Mouse (Mus musculus): ENCODE data around the gene Abcb8. TPM values are rescaled to one million over a fixed set of nuclear protein-coding genes. Genes with fewer than 3 reads are reported as not detected.

Abcb8 gene
- 32.5 and 34.1 TPM in 2 replicates for polyA plus RNA-seq (2014; fragmentation: Nextera tagmentation; extraction: Ambion mirVana)

- peak within 1 kb of the TSS; percentile 45 for H3K4me2 ChIP-seq
- peaks cover 7% of the 10 kb centered on the region; the same call in 1 of the 2 replicates for H3K27me3 ChIP-seq (ENCODE audit: control insufficient read depth, insufficient read depth, low read length)
- no peaks in the 10 kb centered on the region for H3K9me3 ChIP-seq (ENCODE audit: control insufficient read depth, low read length)
- peak within 1 kb of the TSS; percentile 66 for H3K9ac ChIP-seq (ENCODE audit: low read length)
- no peaks in the 10 kb centered on the region for H3K36me3 ChIP-seq (ENCODE audit: control insufficient read depth, insufficient read depth, low read length)
- WGBS: 20% methylated on average over 7 of the region's 7 CpGs
- DNase-seq (ENCODE audit: low spot score, missing footprints) (peak; percentile 95), ATAC-seq (ENCODE audit: low FRiP score) (no peak)
- H3K27ac ChIP-seq (ENCODE audit: low read depth, low read length): peak within 1 kb of the TSS; percentile 22; the same call in 1 of the 2 replicates
- H3K4me1 ChIP-seq (ENCODE audit: control insufficient read depth, insufficient read depth, low read length): peaks cover 8% of the 10 kb centered on the region; the same call in 1 of the 2 replicates
- peak within 1 kb of the TSS; percentile 55 for H3K4me3 ChIP-seq (ENCODE audit: low read depth, low read length)
Measured at GRCm38 (mm10) chr5:24393392-24393997, at the start of gene Abcb8. Gene Abcb8 (plus strand): TSS chr5:24393663.

- ATAC-seq (ENCODE audit: low FRiP score): peak; percentile 79
- peaks cover 45% of the 10 kb centered on the region for H3K4me1 ChIP-seq (ENCODE audit: control insufficient read depth, insufficient read depth, low read length)
- DNase-seq (ENCODE audit: low spot score, missing footprints): peak; percentile 98
- peak overlapping the region; percentile 54 for H3K9ac ChIP-seq (ENCODE audit: low read length)
- H3K27me3 ChIP-seq (ENCODE audit: control insufficient read depth, insufficient read depth, low read length): peaks cover 4% of the 10 kb centered on the region; the same call in 1 of the 2 replicates
- peak overlapping the region; percentile 28; the same call in 1 of the 2 replicates for H3K4me2 ChIP-seq
- H3K27ac ChIP-seq (ENCODE audit: low read depth, low read length): peak overlapping the region; percentile 95
- no peaks in the 10 kb centered on the region for H3K36me3 ChIP-seq (ENCODE audit: control insufficient read depth, insufficient read depth, low read length)
- H3K9me3 ChIP-seq (ENCODE audit: control insufficient read depth, low read length): no peaks in the 10 kb centered on the region
- no peak overlapping the region for H3K4me3 ChIP-seq (ENCODE audit: low read depth, low read length)
- 3% methylated on average over 2 of the region's 2 CpGs for WGBS
Measured at GRCm38 (mm10) chr5:24343977-24344436, 49.5 kb upstream of the Abcb8 start.

DNA sequence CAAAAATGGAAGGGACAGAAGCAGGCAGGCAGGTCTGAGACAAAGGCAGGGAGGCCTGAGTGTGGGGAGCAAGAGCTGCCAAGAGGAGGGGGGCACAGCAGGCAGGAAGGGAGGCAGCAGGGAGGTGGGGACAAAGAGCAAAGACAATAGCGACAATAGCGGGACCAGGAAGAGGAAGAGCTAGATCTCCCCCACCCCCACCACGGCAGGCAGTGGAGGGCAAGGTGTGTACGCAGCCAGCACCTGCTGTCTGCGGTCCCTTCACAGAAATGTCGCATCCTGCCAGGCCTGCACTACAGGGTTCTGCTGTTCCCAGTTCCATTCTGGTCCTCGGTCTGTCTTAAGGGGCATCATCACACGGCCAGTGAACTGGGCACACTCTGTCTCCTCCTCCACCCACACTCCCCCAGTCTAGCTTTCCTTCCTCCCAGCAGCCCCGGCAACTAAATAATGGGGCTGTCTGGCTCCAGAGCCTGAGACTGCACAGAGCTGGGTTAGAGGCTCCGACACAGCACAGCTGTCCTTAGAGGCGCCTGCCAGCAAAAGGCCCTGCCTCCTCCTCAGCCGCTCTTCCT is 48.9 kb upstream of the Abcb8 start:
- H3K9ac ChIP-seq (ENCODE audit: low read length): peak overlapping the region; percentile 54
- H3K27me3 ChIP-seq (ENCODE audit: control insufficient read depth, insufficient read depth, low read length): peaks cover 8% of the 10 kb centered on the region; the same call in 1 of the 2 replicates
- peak overlapping the region; percentile 95 for H3K27ac ChIP-seq (ENCODE audit: low read depth, low read length)
- ATAC-seq (ENCODE audit: low FRiP score) (peak; percentile 52), DNase-seq (ENCODE audit: low spot score, missing footprints) (peak; percentile 89)
- no peaks in the 10 kb centered on the region for H3K9me3 ChIP-seq (ENCODE audit: control insufficient read depth, low read length)
- no peaks in the 10 kb centered on the region for H3K36me3 ChIP-seq (ENCODE audit: control insufficient read depth, insufficient read depth, low read length)
- 3% methylated on average over 12 of the region's 12 CpGs for WGBS
- H3K4me3 ChIP-seq (ENCODE audit: low read depth, low read length): no peak overlapping the region
- peak overlapping the region; percentile 28 for H3K4me2 ChIP-seq
- peaks cover 45% of the 10 kb centered on the region for H3K4me1 ChIP-seq (ENCODE audit: control insufficient read depth, insufficient read depth, low read length)

GRCm38 (mm10) chr5:24346313-24346712 is 47.1 kb upstream of the Abcb8 start:
- peaks cover 19% of the 10 kb centered on the region for H3K27me3 ChIP-seq (ENCODE audit: control insufficient read depth, insufficient read depth, low read length)
- peaks cover 53% of the 10 kb centered on the region for H3K4me1 ChIP-seq (ENCODE audit: control insufficient read depth, insufficient read depth, low read length)
- DNase-seq (ENCODE audit: low spot score, missing footprints): no peak
- H3K4me2 ChIP-seq: no peak overlapping the region
- WGBS: 89% methylated on average over 7 of the region's 7 CpGs
- no peaks in the 10 kb centered on the region for H3K9me3 ChIP-seq (ENCODE audit: control insufficient read depth, low read length)
- no peaks in the 10 kb centered on the region for H3K36me3 ChIP-seq (ENCODE audit: control insufficient read depth, insufficient read depth, low read length)
- ATAC-seq (ENCODE audit: low FRiP score): no peak
- no peak overlapping the region for H3K27ac ChIP-seq (ENCODE audit: low read depth, low read length)
- H3K9ac ChIP-seq (ENCODE audit: low read length): no peak overlapping the region
- H3K4me3 ChIP-seq (ENCODE audit: low read depth, low read length): no peak overlapping the region

DNA sequence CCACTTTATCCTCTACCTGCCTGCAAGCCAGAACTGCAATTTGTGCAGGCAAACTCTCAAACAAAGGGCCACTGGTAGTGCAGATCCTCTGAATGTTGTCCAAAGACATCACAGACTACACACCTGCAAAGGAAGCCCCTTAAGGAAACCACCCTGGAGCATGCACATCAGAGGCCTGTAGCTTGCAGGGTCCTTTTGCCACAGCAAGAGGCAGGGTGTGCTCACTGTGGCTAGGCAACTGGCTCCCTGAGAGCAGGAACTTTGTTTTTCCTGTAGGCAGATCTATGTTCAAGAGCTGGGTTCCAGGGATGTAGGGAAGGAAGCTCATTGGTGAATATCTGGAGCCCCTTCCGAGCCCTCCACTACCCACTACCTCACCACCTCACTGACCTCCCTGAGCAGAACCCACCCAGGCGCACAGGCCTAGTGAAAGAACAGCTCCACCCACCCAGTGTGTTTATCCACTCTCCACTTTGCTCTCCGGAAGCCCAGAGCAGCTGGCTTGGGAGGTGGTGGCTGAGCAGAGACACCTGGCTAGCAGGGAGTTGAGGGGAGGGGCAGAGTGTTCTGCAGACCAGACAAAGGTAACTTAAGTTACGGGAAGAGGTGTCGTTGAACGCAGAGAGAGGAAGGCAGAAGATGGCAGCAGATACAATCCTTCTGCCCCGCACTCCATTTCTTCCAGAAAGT is 46.1 kb upstream of the Abcb8 start:
- WGBS: 66% methylated on average over 7 of the region's 7 CpGs
- no peak for DNase-seq (ENCODE audit: low spot score, missing footprints)
- Histone ChIP-seq H3K4me1 (ENCODE audit: control insufficient read depth, insufficient read depth, low read length) (peaks cover 53% of the 10 kb centered on the region), H3K9me3 (ENCODE audit: control insufficient read depth, low read length) (no peaks in the 10 kb centered on the region), H3K27ac (ENCODE audit: low read depth, low read length) (no peak overlapping the region), H3K36me3 (ENCODE audit: control insufficient read depth, insufficient read depth, low read length) (no peaks in the 10 kb centered on the region), H3K4me3 (ENCODE audit: low read depth, low read length) (no peak overlapping the region), H3K9ac (ENCODE audit: low read length) (no peak overlapping the region), H3K27me3 (ENCODE audit: control insufficient read depth, insufficient read depth, low read length) (peaks cover 19% of the 10 kb centered on the region), H3K4me2 (peak overlapping the region; percentile 73)
- ATAC-seq (ENCODE audit: low FRiP score): no peak

DNA sequence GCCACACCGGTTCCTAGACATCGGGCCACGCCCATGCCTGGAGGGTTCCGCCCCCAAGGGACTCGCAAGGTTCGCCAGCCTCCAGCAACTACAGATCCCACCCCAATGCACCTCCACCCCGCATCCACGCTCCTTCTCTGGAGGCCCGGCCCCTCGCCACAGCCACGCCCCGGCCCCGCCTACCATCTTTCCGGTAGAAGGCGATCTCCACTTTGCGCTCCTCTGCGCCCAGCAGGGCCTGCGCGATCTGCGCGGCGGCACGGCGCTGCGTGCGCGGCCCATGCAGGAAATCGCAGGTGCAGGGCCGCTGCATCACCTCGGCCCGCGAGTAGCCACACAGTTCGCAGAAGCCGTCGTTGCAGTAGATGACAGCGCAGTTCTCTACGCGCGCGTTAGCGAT is 45.3 kb upstream of the Abcb8 start:
- Histone ChIP-seq H3K27me3 (ENCODE audit: control insufficient read depth, insufficient read depth, low read length) (peaks cover 19% of the 10 kb centered on the region), H3K4me1 (ENCODE audit: control insufficient read depth, insufficient read depth, low read length) (peaks cover 53% of the 10 kb centered on the region), H3K27ac (ENCODE audit: low read depth, low read length) (no peak overlapping the region), H3K36me3 (ENCODE audit: control insufficient read depth, insufficient read depth, low read length) (no peaks in the 10 kb centered on the region), H3K4me3 (ENCODE audit: low read depth, low read length) (peak overlapping the region; percentile 46), H3K9me3 (ENCODE audit: control insufficient read depth, low read length) (no peaks in the 10 kb centered on the region), H3K9ac (ENCODE audit: low read length) (peak overlapping the region; percentile 62), H3K4me2 (peak overlapping the region; percentile 73)
- ATAC-seq (ENCODE audit: low FRiP score) (peak; percentile 8; the same call in 1 of the 2 replicates), DNase-seq (ENCODE audit: low spot score, missing footprints) (peak; percentile 96)
- WGBS: under 1% methylated on average over 41 of the region's 41 CpGs

GRCm38 (mm10) chr5:24348546-24348945 is 44.9 kb upstream of the Abcb8 start:
- peak overlapping the region; percentile 62 for H3K9ac ChIP-seq (ENCODE audit: low read length)
- ATAC-seq (ENCODE audit: low FRiP score) (no peak), DNase-seq (ENCODE audit: low spot score, missing footprints) (no peak)
- H3K4me1 ChIP-seq (ENCODE audit: control insufficient read depth, insufficient read depth, low read length): peaks cover 51% of the 10 kb centered on the region
- no peak overlapping the region for H3K27ac ChIP-seq (ENCODE audit: low read depth, low read length)
- under 1% methylated on average over 29 of the region's 30 CpGs for WGBS
- peak overlapping the region; percentile 73 for H3K4me2 ChIP-seq
- peak overlapping the region; percentile 46 for H3K4me3 ChIP-seq (ENCODE audit: low read depth, low read length)
- H3K27me3 ChIP-seq (ENCODE audit: control insufficient read depth, insufficient read depth, low read length): peaks cover 19% of the 10 kb centered on the region
- H3K9me3 ChIP-seq (ENCODE audit: control insufficient read depth, low read length): no peaks in the 10 kb centered on the region
- H3K36me3 ChIP-seq (ENCODE audit: control insufficient read depth, insufficient read depth, low read length): no peaks in the 10 kb centered on the region

DNA sequence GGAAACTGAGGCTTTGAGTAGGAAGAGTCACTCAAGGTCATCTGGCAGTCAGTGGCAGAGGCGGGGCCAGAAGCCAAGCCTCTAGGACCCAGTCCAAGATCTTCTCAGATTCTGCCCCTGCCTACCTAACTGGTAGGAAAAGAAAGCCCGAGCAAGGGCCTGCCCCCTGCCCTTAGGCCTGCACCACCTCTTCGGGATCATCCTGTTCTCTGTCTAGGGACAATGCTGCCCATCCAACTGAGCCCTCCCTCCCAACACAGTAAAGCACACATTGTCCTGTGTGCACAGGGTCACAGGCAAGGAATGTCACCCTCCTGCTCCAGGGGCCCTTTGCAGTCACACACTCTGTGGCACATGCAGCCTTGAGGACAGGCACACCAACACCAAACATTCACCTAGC is 43.4 kb upstream of the Abcb8 start:
- Histone ChIP-seq H3K36me3 (ENCODE audit: control insufficient read depth, insufficient read depth, low read length) (no peaks in the 10 kb centered on the region), H3K4me2 (peak overlapping the region; percentile 90), H3K4me1 (ENCODE audit: control insufficient read depth, insufficient read depth, low read length) (peaks cover 36% of the 10 kb centered on the region), H3K4me3 (ENCODE audit: low read depth, low read length) (peak overlapping the region; percentile 75), H3K9ac (ENCODE audit: low read length) (peak overlapping the region; percentile 83; the same call in 1 of the 2 replicates), H3K27ac (ENCODE audit: low read depth, low read length) (no peak overlapping the region), H3K27me3 (ENCODE audit: control insufficient read depth, insufficient read depth, low read length) (peaks cover 19% of the 10 kb centered on the region), H3K9me3 (ENCODE audit: control insufficient read depth, low read length) (no peaks in the 10 kb centered on the region)
- 55% methylated on average over 3 of the region's 3 CpGs for WGBS
- no peak for ATAC-seq (ENCODE audit: low FRiP score)
- DNase-seq (ENCODE audit: low spot score, missing footprints): no peak
